8 mouse cellular contexts compared by ENCODE assay signal in genomic region chr8:109778280-109778977, GRCm38 (mm10). TPM values are rescaled to one million over a fixed set of nuclear protein-coding genes. Genes with fewer than 3 reads are reported as not detected.
DNase-seq lines count a peak whose midpoint lies in the region; ATAC-seq and TF ChIP-seq lines count a peak whose summit lies in the region.

TSS of gene Ap1g1 (plus strand) at chr8:109778554.

- peaks cover 21% of the 10 kb centered on the region for H3K4me1 ChIP-seq in G1E (ENCODE audit: insufficient read depth, low read depth, low read length)
- H3K4me1 ChIP-seq in forebrain, embryonic 16.5 days (replicated peaks; ENCODE audit: control insufficient read depth, insufficient read depth, low read length), result peaks cover 22% of the 10 kb centered on the region
- H3K4me1 ChIP-seq in lung, embryonic 14.5 days (ENCODE audit: insufficient read depth), result peaks cover 6% of the 10 kb centered on the region
- H3K4me1 ChIP-seq in olfactory bulb, adult 2 months (ENCODE audit: control insufficient read depth, insufficient read depth, low read length), result peaks cover under 1% of the 10 kb centered on the region; the same call in 1 of the 2 replicates
- H3K4me1 ChIP-seq in thymus, adult 2 months (replicated peaks; ENCODE audit: control insufficient read depth, insufficient read depth, low read length), result peaks cover 5% of the 10 kb centered on the region

- peak; percentile 89 for DNase-seq in G1E (ENCODE audit: low spot score)
- peak; percentile 96 to 97 for DNase-seq in cerebellum, adult 18-20 months
- DNase-seq in heart, postnatal 36 days, result peak; percentile 92 to 98
- peak; percentile 97 to 98 for DNase-seq in layer of hippocampus, adult 2 months (ENCODE audit: low spot score in 2 of 2)
- DNase-seq in lung, embryonic 14.5 days, result peak; percentile 99
- DNase-seq in thymus, adult 2 months, result peak; percentile 97

- peaks cover 11% of the 10 kb centered on the region for H3K27me3 ChIP-seq in G1E (ENCODE audit: insufficient read depth, low read length)
- H3K27me3 ChIP-seq in forebrain, embryonic 16.5 days (replicated peaks; ENCODE audit: control insufficient read depth, insufficient read depth, low read length), result peaks cover 3% of the 10 kb centered on the region; the same call in 1 of the 2 replicates
- H3K27me3 ChIP-seq in lung, embryonic 14.5 days (ENCODE audit: insufficient read depth, low read length), result no peaks in the 10 kb centered on the region
- no peaks in the 10 kb centered on the region for H3K27me3 ChIP-seq in thymus, adult 2 months (ENCODE audit: control insufficient read depth, insufficient read depth, low read length)

- intact Hi-C loops in heart, postnatal 36 days (cut with DNase I), result loop anchor here (2.0 to 5.0 kb wide), 4 partner anchors 40 to 211 kb away; partner anchors contain the start of genes Dhodh, Dhx38, Phlpp2 and Txnl4b

- H3K9me3 ChIP-seq in G1E (replicated peaks), result no peaks in the 10 kb centered on the region
- H3K9me3 ChIP-seq in forebrain, embryonic 16.5 days (ENCODE audit: control insufficient read depth, low read length), result no peaks in the 10 kb centered on the region
- H3K9me3 ChIP-seq in lung, embryonic 14.5 days (ENCODE audit: low read depth, low read length), result no peaks in the 10 kb centered on the region

- H3K4me3 ChIP-seq in G1E (ENCODE audit: low read depth, low read length), result peak within 1 kb of the TSS; percentile 92
- H3K4me3 ChIP-seq in forebrain, embryonic 16.5 days (replicated peaks; ENCODE audit: low read length), result peak within 1 kb of the TSS; percentile 89
- peak within 1 kb of the TSS; percentile 63 for H3K4me3 ChIP-seq in layer of hippocampus, adult 2 months
- H3K4me3 ChIP-seq in lung, embryonic 14.5 days (ENCODE audit: low read depth, low read length), result peak within 1 kb of the TSS; percentile 92
- H3K4me3 ChIP-seq in olfactory bulb, adult 2 months (ENCODE audit: insufficient read depth, low read depth, low read length), result peak within 1 kb of the TSS; percentile 87
- H3K4me3 ChIP-seq in thymus, adult 2 months (ENCODE audit: control insufficient read depth, insufficient read depth, low read length), result peak within 1 kb of the TSS; percentile 78

- no peak for TF ChIP-seq CTCF in G1E (IDR thresholded peaks at IDR 0.05; ENCODE audit: low read depth, low read length)
- no peak for TF ChIP-seq CTCF in layer of hippocampus, adult 2 months (conservative IDR thresholded peaks at IDR 0.05)
- TF ChIP-seq CTCF in lung, embryonic 14.5 days (IDR thresholded peaks at IDR 0.05; ENCODE audit: low read depth), result no peak
- TF ChIP-seq CTCF in olfactory bulb, adult 2 months (IDR thresholded peaks at IDR 0.05; ENCODE audit: insufficient read depth, low read depth, low read length), result no peak
- no peak for TF ChIP-seq CTCF in thymus, adult 2 months (IDR thresholded peaks at IDR 0.05; ENCODE audit: borderline replicate concordance, control insufficient read depth, extremely low read depth, insufficient read depth, low read length, poor library complexity)

- H3K36me3 ChIP-seq in G1E (replicated peaks), result peaks cover 2% of the 10 kb centered on the region
- H3K36me3 ChIP-seq in forebrain, embryonic 16.5 days (ENCODE audit: control insufficient read depth, insufficient read depth), result no peaks in the 10 kb centered on the region
- no peaks in the 10 kb centered on the region for H3K36me3 ChIP-seq in lung, embryonic 14.5 days (ENCODE audit: insufficient read depth)
- H3K36me3 ChIP-seq in thymus, adult 2 months (ENCODE audit: control insufficient read depth, insufficient read depth, low read length), result no peaks in the 10 kb centered on the region

- no peak; the same call in 1 of the 2 replicates for TF ChIP-seq POLR2A in olfactory bulb, adult 2 months (IDR thresholded peaks at IDR 0.05; ENCODE audit: insufficient read depth, low read depth, low read length)
- TF ChIP-seq POLR2A in thymus, adult 2 months (IDR thresholded peaks at IDR 0.05; ENCODE audit: control insufficient read depth, extremely low read depth, insufficient read depth, low read length, poor library complexity), result peak; percentile 34; the same call in 1 of the 2 replicates

- H3K27ac ChIP-seq in forebrain, embryonic 16.5 days (ENCODE audit: low read length), result peak within 1 kb of the TSS; percentile 98
- H3K27ac ChIP-seq in layer of hippocampus, adult 2 months, result peak within 1 kb of the TSS; percentile 99
- peak within 1 kb of the TSS; percentile 97 for H3K27ac ChIP-seq in lung, embryonic 14.5 days (ENCODE audit: low read depth)
- peak within 1 kb of the TSS; percentile 99 for H3K27ac ChIP-seq in olfactory bulb, adult 2 months (ENCODE audit: insufficient read depth, low read depth, low read length)
- peak within 1 kb of the TSS; percentile 57 for H3K27ac ChIP-seq in thymus, adult 2 months (ENCODE audit: control insufficient read depth, insufficient read depth, low read length)

- peak; percentile 98 for ATAC-seq in G1E (ENCODE audit: extremely low read depth, insufficient number of reproducible peaks, low FRiP score, poor library complexity, severe bottlenecking)
- ATAC-seq in forebrain, embryonic 16.5 days, result peak; percentile 100
- ATAC-seq in lung, embryonic 14.5 days (ENCODE audit: insufficient read depth), result peak; percentile 100

- H3K9ac ChIP-seq in forebrain, embryonic 16.5 days (replicated peaks; ENCODE audit: low read depth, low read length), result peak within 1 kb of the TSS; percentile 94
- H3K9ac ChIP-seq in lung, embryonic 14.5 days, result peak within 1 kb of the TSS; percentile 93

- under 1% methylated on average over 62 of the region's 64 CpGs for WGBS in forebrain, embryonic 16.5 days
- under 1% methylated on average over 59 of the region's 64 CpGs for WGBS in lung, embryonic 14.5 days
- WGBS in olfactory bulb, adult 2 months, result under 1% methylated on average over 64 of the region's 64 CpGs
- WGBS in thymus, adult 2 months, result under 1% methylated on average over 64 of the region's 64 CpGs

- peak within 1 kb of the TSS; percentile 97 for H3K4me2 ChIP-seq in forebrain, embryonic 16.5 days (ENCODE audit: low read length)
- peak within 1 kb of the TSS; percentile 95 for H3K4me2 ChIP-seq in lung, embryonic 14.5 days

RNA-seq across cellular contexts. Expression of gene Ap1g1, which starts in this region (rescaled TPM):
- total RNA-seq in G1E (2014; fragmentation: Nextera tagmentation), result 114 and 127 TPM in 2 replicates
- total RNA-seq in G1E (2017), result 76.0 and 87.5 TPM in 2 replicates
- polyA plus RNA-seq in G1E (2012), result 49.3 and 73.7 TPM in 2 replicates
- 56.0 and 65.5 TPM in 2 replicates for polyA plus RNA-seq in forebrain, embryonic 16.5 days (2015; fragmentation: Nextera tagmentation; extraction: Ambion mirVana)
- 10 to 100 TPM; 37.7 to 38.9 TPM for total RNA-seq in heart, postnatal 36 days (2021)
- 10 to 100 TPM; 84.1 to 92.2 TPM for total RNA-seq in layer of hippocampus, adult 2 months (2021)
- polyA plus RNA-seq in lung, embryonic 14.5 days (2014; fragmentation: Nextera tagmentation; extraction: Ambion mirVana), result 38.0 and 41.8 TPM in 2 replicates
- not detected in 2 replicates for polyA plus RNA-seq in olfactory bulb, adult 2 months (2012; ENCODE audit: insufficient read depth, insufficient read length, low replicate concordance, missing spikeins)
- 40.3 and 42.2 TPM in 2 replicates for polyA plus RNA-seq in thymus, adult 2 months (2012; rRNA removed)

Comparison
In these comparisons a context has a peak if more than half of its experiments do, and no peak if none do; other contexts are left out.
1. Peak in every context shown above with its lines: DNase-seq, ATAC-seq, H3K4me3 ChIP-seq and H3K27ac ChIP-seq.